Mouse (Mus musculus) olfactory bulb, adult 2 months (tissue): ENCODE results near the gene Dock2.

Experiments
- CTCF ChIP-seq: fragments of 200-500 bp; IDR thresholded peaks from 2 replicates; pipeline ENCODE4 v1.5.1; 2012; ENCODE audit warnings: low read depth, mild to moderate bottlenecking, low read length, moderate library complexity; ENCODE audit not compliant: insufficient read depth
- POLR2A ChIP-seq: fragments of 200-500 bp; IDR thresholded peaks from 2 replicates; pipeline ENCODE4 v1.6.1; 2012; ENCODE audit warnings: mild to moderate bottlenecking, low read depth, low read length, moderate library complexity; ENCODE audit not compliant: insufficient read depth

DNA sequence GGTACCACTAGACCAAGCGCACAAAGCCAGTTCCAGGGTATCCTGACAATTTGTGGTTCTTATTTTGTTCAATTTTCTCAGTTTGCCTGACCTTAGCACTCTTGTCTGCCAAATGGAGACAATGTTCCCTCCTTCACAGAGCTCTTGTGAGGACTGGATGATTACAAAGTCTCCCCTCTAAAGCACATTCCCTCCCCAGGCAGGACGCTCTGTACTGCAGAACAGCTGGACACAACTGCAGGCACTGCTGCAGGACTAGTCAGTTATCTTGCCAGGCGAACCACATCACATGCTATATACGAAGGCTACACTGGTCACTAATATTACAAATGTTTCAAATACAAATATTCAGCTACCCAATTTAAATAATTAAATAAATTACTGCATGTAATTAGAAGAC, 41.1 kb upstream of the Dock2 start:
- TF ChIP-seq POLR2A (no peak), CTCF (no peak)
